Mouse (Mus musculus) large intestine, adult 2 months (tissue): ENCODE data around the gene Dnase1l2. TPM values are rescaled to one million over a fixed set of nuclear protein-coding genes. Genes with fewer than 3 reads are reported as not detected.
"Not testable (repeated sequence)": the region's sequence is repeated elsewhere in the genome, so short reads cannot be mapped to it uniquely, and the experiment has no call there.

Experiments
- DNase-seq: peaks from one replicate; pipeline ENCODE4 v3.0.0-alpha.2; 2012; ENCODE audit warnings: low read depth, low spot score
- WGBS: fragments of 180-500 bp; shearing (Covaris S2); methylation state at CpG from one replicate; pipeline ENCODE4 v1.1.7; 2018; 5-methylcytosine and 5-hydroxymethylcytosine counted together
- polyA plus RNA-seq: library from polyadenylated mRNA; depleted of rRNA; stranded (reverse); fragments of >200 nt; gene quantifications from 2 replicates; pipeline ENCODE4 v1.2.3, GENCODE M21; 2012

Gene Dnase1l2
- polyA plus RNA-seq, 1 experiment: 5.2 TPM

- DNase-seq: no peak
- 61% methylated on average over 6 of the region's 6 CpGs for WGBS
Observed at GRCm38 (mm10) chr17:24473612-24474275, 30.8 kb upstream of the Dnase1l2 start, which contains the start of gene Bricd5. Bricd5 (plus strand) TSS chr17:24473884.

- DNase-seq: peak; percentile 97
Observed at GRCm38 (mm10) chr17:24472512-24472911, 29.6 kb upstream of the Dnase1l2 start.

GRCm38 (mm10) chr17:24470701-24471527 lies 28.0 kb upstream of the Dnase1l2 start:
- DNase-seq: no peak
- under 1% methylated on average over 68 of the region's 68 CpGs for WGBS

More at GRCm38 (mm10) chr17:24472512-24472911, 29.6 kb upstream of the Dnase1l2 start:
- 18% methylated on average over 4 of the region's 4 CpGs for WGBS

- peak; percentile 87 for DNase-seq
- 1% methylated on average over 75 of the region's 75 CpGs for WGBS
Observed at GRCm38 (mm10) chr17:24469910-24470602, 27.2 kb upstream of the Dnase1l2 start, which contains the start of the genes E4f1 and Pgp. E4f1 (minus strand) TSS chr17:24470313. Pgp (plus strand) TSS chr17:24470392.

GRCm38 (mm10) chr17:24469336-24469909 lies 26.5 kb upstream of the Dnase1l2 start:
- 18% methylated on average over 7 of the region's 7 CpGs for WGBS
- no peak for DNase-seq

GRCm38 (mm10) chr17:24468636-24469246 lies 25.8 kb upstream of the Dnase1l2 start:
- DNase-seq: no peak
- WGBS: 95% methylated on average over 5 of the region's 5 CpGs

- DNase-seq: no peak
Observed at GRCm38 (mm10) chr17:24463374-24464133, 20.6 kb upstream of the Dnase1l2 start.

GRCm38 (mm10) chr17:24462932-24463331 lies 20.0 kb upstream of the Dnase1l2 start:
- no peak for DNase-seq
- WGBS: 98% methylated on average over 1 of the region's 1 CpGs

More at GRCm38 (mm10) chr17:24463374-24464133, 20.6 kb upstream of the Dnase1l2 start:
- 28% methylated on average over 6 of the region's 6 CpGs for WGBS

GRCm38 (mm10) chr17:24461580-24461979 lies 18.7 kb upstream of the Dnase1l2 start:
- WGBS: 30% methylated on average over 2 of the region's 2 CpGs

GRCm38 (mm10) chr17:24455523-24456206 lies 12.8 kb upstream of the Dnase1l2 start:
- WGBS: 42% methylated on average over 10 of the region's 10 CpGs
- not testable (repeated sequence) for DNase-seq

More at GRCm38 (mm10) chr17:24461580-24461979, 18.7 kb upstream of the Dnase1l2 start:
- no peak for DNase-seq

- peak; percentile 98 for DNase-seq
- under 1% methylated on average over 67 of the region's 67 CpGs for WGBS
Observed at GRCm38 (mm10) chr17:24454756-24455522, 12.0 kb upstream of the Dnase1l2 start.

- no peak for DNase-seq
- 1% methylated on average over 14 of the region's 14 CpGs for WGBS
Observed at GRCm38 (mm10) chr17:24454218-24454755, 11.4 kb upstream of the Dnase1l2 start.

- no peak for DNase-seq
- WGBS: 22% methylated on average over 2 of the region's 2 CpGs
Observed at GRCm38 (mm10) chr17:24453372-24453771, 10.5 kb upstream of the Dnase1l2 start.

GRCm38 (mm10) chr17:24451220-24451619 lies 8.3 kb upstream of the Dnase1l2 start:
- WGBS: 76% methylated on average over 6 of the region's 6 CpGs

GRCm38 (mm10) chr17:24449507-24449906 lies 6.6 kb upstream of the Dnase1l2 start:
- no peak for DNase-seq
- WGBS: 87% methylated on average over 6 of the region's 6 CpGs

More at GRCm38 (mm10) chr17:24451220-24451619, 8.3 kb upstream of the Dnase1l2 start:
- DNase-seq: no peak

- 93% methylated on average over 8 of the region's 8 CpGs for WGBS
- no peak for DNase-seq
Observed at GRCm38 (mm10) chr17:24446590-24446989, 3.7 kb upstream of the Dnase1l2 start.

GRCm38 (mm10) chr17:24443409-24443808 lies 504 bp upstream of the Dnase1l2 start:
- 77% methylated on average over 4 of the region's 4 CpGs for WGBS

More at GRCm38 (mm10) chr17:24443409-24443808, 504 bp upstream of the Dnase1l2 start:
- no peak for DNase-seq
